Mouse (Mus musculus): ENCODE measurements around the gene Luc7l.

Gene Luc7l

GRCm38 (mm10) chr17:26252539-26253251, at the start of gene Luc7l:
Luc7l (plus strand) TSS chr17:26252896.
- DNase-seq (ENCODE audit: low spot score in 2 of 2) = peak; percentile 92 to 95

GRCm38 (mm10) chr17:26203321-26203811, 49.3 kb upstream of the Luc7l start:
- DNase-seq (ENCODE audit: low spot score in 2 of 2) = no peak

- no peak for DNase-seq (ENCODE audit: low spot score in 2 of 2)
Measured at GRCm38 (mm10) chr17:26204766-26205165, 47.9 kb upstream of the Luc7l start.

- no peak for DNase-seq (ENCODE audit: low spot score in 2 of 2)
Measured at GRCm38 (mm10) chr17:26206392-26206791, 46.3 kb upstream of the Luc7l start.

- DNase-seq (ENCODE audit: low spot score in 2 of 2) = no peak
Measured at GRCm38 (mm10) chr17:26207686-26208085, 45.0 kb upstream of the Luc7l start, which contains the start of gene Arhgdig. Arhgdig (minus strand) TSS chr17:26207786.

GRCm38 (mm10) chr17:26212241-26212640, 40.5 kb upstream of the Luc7l start:
- DNase-seq (ENCODE audit: low spot score in 2 of 2) = no peak

- no peak for DNase-seq (ENCODE audit: low spot score in 2 of 2)
Measured at GRCm38 (mm10) chr17:26212681-26213080, 40.0 kb upstream of the Luc7l start.

GRCm38 (mm10) chr17:26221508-26221907, 31.2 kb upstream of the Luc7l start:
- DNase-seq (ENCODE audit: low spot score in 2 of 2) = no peak

GRCm38 (mm10) chr17:26225150-26225549, 27.5 kb upstream of the Luc7l start:
- no peak for DNase-seq (ENCODE audit: low spot score in 2 of 2)

GRCm38 (mm10) chr17:26229776-26230175, 22.9 kb upstream of the Luc7l start:
- DNase-seq (ENCODE audit: low spot score in 2 of 2) = no peak

- DNase-seq (ENCODE audit: low spot score in 2 of 2) = no peak
Measured at GRCm38 (mm10) chr17:26231156-26231555, 21.5 kb upstream of the Luc7l start.

- DNase-seq (ENCODE audit: low spot score in 2 of 2) = no peak
Measured at GRCm38 (mm10) chr17:26232863-26233262, 19.8 kb upstream of the Luc7l start.

- DNase-seq (ENCODE audit: low spot score in 2 of 2) = no peak
Measured at GRCm38 (mm10) chr17:26234386-26234785, 18.3 kb upstream of the Luc7l start.

GRCm38 (mm10) chr17:26235077-26235815, 17.4 kb upstream of the Luc7l start:
- no peak for DNase-seq (ENCODE audit: low spot score in 2 of 2)

- no peak for DNase-seq (ENCODE audit: low spot score in 2 of 2)
Measured at GRCm38 (mm10) chr17:26237667-26238066, 15.0 kb upstream of the Luc7l start.

GRCm38 (mm10) chr17:26239551-26239950, 13.1 kb upstream of the Luc7l start:
- no peak for DNase-seq (ENCODE audit: low spot score in 2 of 2)

- DNase-seq (ENCODE audit: low spot score in 2 of 2) = no peak
Measured at GRCm38 (mm10) chr17:26240120-26240790, 12.4 kb upstream of the Luc7l start.

- no peak for DNase-seq (ENCODE audit: low spot score in 2 of 2)
Measured at GRCm38 (mm10) chr17:26240990-26241389, 11.7 kb upstream of the Luc7l start.

- peak; percentile 65 to 83 for DNase-seq (ENCODE audit: low spot score in 2 of 2)
Measured at GRCm38 (mm10) chr17:26243471-26244100, 9.1 kb upstream of the Luc7l start.

- peak; percentile 87 to 91 for DNase-seq (ENCODE audit: low spot score in 2 of 2)
Measured at GRCm38 (mm10) chr17:26244101-26244841, 8.4 kb upstream of the Luc7l start, which contains the start of gene Fam234a. Fam234a (minus strand) TSS chr17:26244242.

Data from spleen, postnatal 4 days (tissue).